Mouse (Mus musculus) megakaryocyte-erythroid progenitor cell, adult 5-6 weeks (primary cell): ENCODE results near the gene Gm36245. TPM values are rescaled to one million over a fixed set of nuclear protein-coding genes. Genes with fewer than 3 reads are reported as not detected.
"Not testable (repeated sequence)": the region's sequence is repeated elsewhere in the genome, so short reads cannot be mapped to it uniquely, and the experiment has no call there.

Source experiments
- ATAC-seq: replicated peaks from 2 replicates; pipeline ENCODE4 v1.8.0; 2016; ENCODE audit warnings: mild to moderate bottlenecking, inconsistent platforms; ENCODE audit not compliant: severe bottlenecking, poor library complexity, low FRiP score, low TSS enrichment
- total RNA-seq, 2 experiments: library from RNA; stranded (forward) in 1 of 2; stranded (reverse) in 1 of 2; fragments of 200-1000, 215-1000 nt in 1 of 2; fragments of >200 nt in 1 of 2; fragmentation: Nextera tagmentation in 1 of 2; gene quantifications; 2 replicates each; pipeline ENCODE4 v1.2.3; 2014 to 2017

Gm36245 gene
- not detected in 2 replicates for total RNA-seq (2014; fragmentation: Nextera tagmentation)
- not detected in 2 replicates for total RNA-seq (2017)

- no peak for ATAC-seq
Measured at GRCm38 (mm10) chr15:77598958-77599357, at the start of gene Gm36245. Gene Gm36245, plus strand, starts transcription at chr15:77599258.

GRCm38 (mm10) chr15:77561792-77562191 lies 37.3 kb upstream of the Gm36245 start, which contains the start of gene 1700025B11Rik:
Gene 1700025B11Rik, minus strand, starts transcription at chr15:77561892.
- ATAC-seq: no peak

GRCm38 (mm10) chr15:77563219-77563618 lies 35.8 kb upstream of the Gm36245 start:
- no peak for ATAC-seq

- ATAC-seq: no peak
Measured at GRCm38 (mm10) chr15:77578801-77579200, 20.3 kb upstream of the Gm36245 start.

- no peak for ATAC-seq
Measured at GRCm38 (mm10) chr15:77579311-77579710, 19.7 kb upstream of the Gm36245 start.

GRCm38 (mm10) chr15:77581681-77582080 lies 17.4 kb upstream of the Gm36245 start:
- no peak for ATAC-seq

- no peak for ATAC-seq
Measured at GRCm38 (mm10) chr15:77587026-77587425, 12.0 kb upstream of the Gm36245 start.

GRCm38 (mm10) chr15:77588981-77589380 lies 10.1 kb upstream of the Gm36245 start:
- ATAC-seq: no peak

GRCm38 (mm10) chr15:77590881-77591280 lies 8.2 kb upstream of the Gm36245 start:
- no peak for ATAC-seq

- ATAC-seq: no peak
Measured at GRCm38 (mm10) chr15:77593557-77593956, 5.5 kb upstream of the Gm36245 start.

- ATAC-seq: no peak
Measured at GRCm38 (mm10) chr15:77595961-77596360, 3.1 kb upstream of the Gm36245 start, which contains the start of gene Apol10b. Gene Apol10b, minus strand, starts transcription at chr15:77596125.

- no peak for ATAC-seq
Measured at GRCm38 (mm10) chr15:77598429-77598828, 629 bp upstream of the Gm36245 start.

GRCm38 (mm10) chr15:77606069-77606468 lies 7.0 kb downstream of the Gm36245 start:
- no peak for ATAC-seq

GRCm38 (mm10) chr15:77624710-77625109 lies 25.7 kb downstream of the Gm36245 start:
- ATAC-seq: no peak

- ATAC-seq: not testable (repeated sequence)
Measured at GRCm38 (mm10) chr15:77626471-77626870, 27.4 kb downstream of the Gm36245 start.

- ATAC-seq: not testable (repeated sequence)
Measured at GRCm38 (mm10) chr15:77628647-77629046, 29.6 kb downstream of the Gm36245 start.

GRCm38 (mm10) chr15:77629822-77630221 lies 30.8 kb downstream of the Gm36245 start:
- not testable (repeated sequence) for ATAC-seq

GRCm38 (mm10) chr15:77643176-77643575 lies 44.1 kb downstream of the Gm36245 start, which contains the start of gene Apol11b:
Gene Apol11b, minus strand, starts transcription at chr15:77643286.
- ATAC-seq: peak; percentile 57

GRCm38 (mm10) chr15:77651143-77651542 lies 52.1 kb downstream of the Gm36245 start:
- not testable (repeated sequence) for ATAC-seq
